Mouse (Mus musculus) hindbrain, embryonic 11.5 days (tissue): Measurements from ENCODE around the gene Vpreb2. TPM values are rescaled to one million over a fixed set of nuclear protein-coding genes. Genes with fewer than 3 reads are reported as not detected.
"Not testable (repeated sequence)": the region's sequence is repeated elsewhere in the genome, so short reads cannot be mapped to it uniquely, and the experiment has no call there.

Experiments
- ATAC-seq: fragments of 200-750 bp; cut with Nextera tagmentation; 2 replicates; pipeline ENCODE4 v1.8.0; 2017; ENCODE audit warnings: mild to moderate bottlenecking, moderate TSS enrichment, moderate library complexity; ENCODE audit not compliant: low FRiP score
- DNase-seq: peaks from one replicate; pipeline ENCODE4 v3.0.0-alpha.2; 2015; ENCODE audit warnings: low spot score
- H3K27ac ChIP-seq: fragments of 300-500 bp; sonication (generic); 2 replicates; pipeline ENCODE4 v1.5.1; 2014; ENCODE audit warnings: mild to moderate bottlenecking, low read depth, low read length
- H3K27me3 ChIP-seq: fragments of 300-500 bp; sonication (generic); 2 replicates; pipeline ENCODE4 v1.6.1; 2014; ENCODE audit warnings: mild to moderate bottlenecking, low read length, moderate library complexity, mixed read lengths; ENCODE audit not compliant: control insufficient read depth, insufficient read depth
- H3K36me3 ChIP-seq: fragments of 300-500 bp; sonication (generic); 2 replicates; pipeline ENCODE4 v1.6.1; 2014; ENCODE audit warnings: mild to moderate bottlenecking, low read length, moderate library complexity, mixed read lengths; ENCODE audit not compliant: control insufficient read depth, insufficient read depth
- H3K4me1 ChIP-seq: fragments of 300-500 bp; sonication (generic); replicated peaks from 2 replicates; pipeline ENCODE4 v1.6.1; 2014; ENCODE audit warnings: low read length, mixed read lengths; ENCODE audit not compliant: control insufficient read depth, insufficient read depth
- H3K4me2 ChIP-seq: fragments of 300-500 bp; sonication (generic); replicated peaks from 2 replicates; pipeline ENCODE4 v1.6.1; 2014; ENCODE audit warnings: mild to moderate bottlenecking, low read depth, low read length
- H3K4me3 ChIP-seq: fragments of 300-500 bp; sonication (generic); 2 replicates; pipeline ENCODE4 v1.5.1; 2014; ENCODE audit warnings: low read depth, low read length
- H3K9ac ChIP-seq: fragments of 300-500 bp; sonication (generic); 2 replicates; pipeline ENCODE4 v1.6.1; 2014; ENCODE audit warnings: low read depth, low read length
- H3K9me3 ChIP-seq: fragments of 300-500 bp; sonication (generic); 2 replicates; pipeline ENCODE4 v1.6.1; 2016; ENCODE audit warnings: low read length; ENCODE audit not compliant: control insufficient read depth
- WGBS: fragments of 180-500 bp; shearing (Covaris S2); extraction: QIAGEN DNeasy Blood & Tissue Kit; methylation state at CpG from one replicate; pipeline ENCODE4 v1.1.7; 2014; 5-methylcytosine and 5-hydroxymethylcytosine counted together
- polyA plus RNA-seq: library from polyadenylated mRNA; unstranded; fragments of >200 nt; fragmentation: Nextera tagmentation; extraction: Ambion mirVana; gene quantifications from 2 replicates; pipeline ENCODE4 v1.2.1, GENCODE M21; 2014

Vpreb2 gene
- polyA plus RNA-seq, 1 experiment from 2014 or later = not detected

- H3K36me3 ChIP-seq = no peaks in the 10 kb centered on the region
- no peaks in the 10 kb centered on the region for H3K4me1 ChIP-seq
- H3K4me2 ChIP-seq = no peak overlapping the region
- 60% methylated on average over 7 of the region's 7 CpGs for WGBS
- ATAC-seq (no peak), DNase-seq (no peak)
- H3K9me3 ChIP-seq = no peaks in the 10 kb centered on the region
- H3K27ac ChIP-seq = no peak overlapping the region
- H3K27me3 ChIP-seq = no peaks in the 10 kb centered on the region
- H3K9ac ChIP-seq = no peak overlapping the region
- no peak overlapping the region for H3K4me3 ChIP-seq
These were observed 35.0 kb upstream of the Vpreb2 start for GRCm38 (mm10) chr16:17945081-17945831.

- peak; percentile 93 for ATAC-seq
These were observed 30.8 kb upstream of the Vpreb2 start for GRCm38 (mm10) chr16:17949421-17949877.

GRCm38 (mm10) chr16:17950068-17950467, 30.2 kb upstream of the Vpreb2 start:
- DNase-seq (peak; percentile 31), ATAC-seq (no peak; the same call in 1 of the 2 replicates)
- Histone ChIP-seq H3K4me3 (no peak overlapping the region), H3K4me1 (no peaks in the 10 kb centered on the region), H3K36me3 (no peaks in the 10 kb centered on the region), H3K9me3 (no peaks in the 10 kb centered on the region), H3K4me2 (no peak overlapping the region), H3K27me3 (no peaks in the 10 kb centered on the region), H3K27ac (no peak overlapping the region), H3K9ac (no peak overlapping the region)
- WGBS = 45% methylated on average over 4 of the region's 4 CpGs

More at GRCm38 (mm10) chr16:17949421-17949877, 30.8 kb upstream of the Vpreb2 start:
- H3K9me3 ChIP-seq = no peaks in the 10 kb centered on the region
- H3K36me3 ChIP-seq = no peaks in the 10 kb centered on the region
- no peak overlapping the region for H3K9ac ChIP-seq
- H3K27me3 ChIP-seq = no peaks in the 10 kb centered on the region
- WGBS = 27% methylated on average over 2 of the region's 2 CpGs
- H3K4me2 ChIP-seq = no peak overlapping the region
- H3K4me3 ChIP-seq = no peak overlapping the region
- peak overlapping the region; percentile 64; the same call in 1 of the 2 replicates for H3K27ac ChIP-seq
- DNase-seq = peak; percentile 66
- no peaks in the 10 kb centered on the region for H3K4me1 ChIP-seq

GRCm38 (mm10) chr16:17951618-17952017, 28.6 kb upstream of the Vpreb2 start:
- 89% methylated on average over 3 of the region's 4 CpGs for WGBS
- Histone ChIP-seq H3K36me3 (no peaks in the 10 kb centered on the region), H3K27ac (no peak overlapping the region), H3K4me3 (no peak overlapping the region), H3K4me2 (no peak overlapping the region), H3K4me1 (no peaks in the 10 kb centered on the region), H3K27me3 (no peaks in the 10 kb centered on the region), H3K9me3 (no peaks in the 10 kb centered on the region), H3K9ac (no peak overlapping the region)
- DNase-seq (no peak), ATAC-seq (no peak)

- not testable (repeated sequence) for H3K27me3 ChIP-seq, ATAC-seq
- 98% methylated on average over 17 of the region's 17 CpGs for WGBS
These were observed 24.1 kb upstream of the Vpreb2 start for GRCm38 (mm10) chr16:17956052-17956638.

GRCm38 (mm10) chr16:17962091-17962490, 18.1 kb upstream of the Vpreb2 start:
- Histone ChIP-seq H3K9me3 (no peaks in the 10 kb centered on the region), H3K9ac (no peak overlapping the region), H3K36me3 (no peaks in the 10 kb centered on the region), H3K4me2 (no peak overlapping the region), H3K27ac (no peak overlapping the region), H3K4me1 (no peaks in the 10 kb centered on the region), H3K4me3 (no peak overlapping the region), H3K27me3 (no peaks in the 10 kb centered on the region)
- no peak for DNase-seq
- no peak for ATAC-seq
- 82% methylated on average over 7 of the region's 7 CpGs for WGBS

More at GRCm38 (mm10) chr16:17956052-17956638, 24.1 kb upstream of the Vpreb2 start:
- H3K36me3 ChIP-seq, H3K9ac ChIP-seq, H3K4me2 ChIP-seq, H3K27ac ChIP-seq, H3K4me1 ChIP-seq, H3K4me3 ChIP-seq, H3K9me3 ChIP-seq, DNase-seq: not testable (repeated sequence)

GRCm38 (mm10) chr16:17971853-17972252, 8.4 kb upstream of the Vpreb2 start:
- Histone ChIP-seq H3K4me2 (no peak overlapping the region), H3K9ac (no peak overlapping the region), H3K36me3 (no peaks in the 10 kb centered on the region), H3K27me3 (no peaks in the 10 kb centered on the region), H3K4me1 (no peaks in the 10 kb centered on the region), H3K27ac (no peak overlapping the region), H3K4me3 (no peak overlapping the region), H3K9me3 (no peaks in the 10 kb centered on the region)
- ATAC-seq (no peak), DNase-seq (no peak)
- WGBS = 74% methylated on average over 5 of the region's 5 CpGs

GRCm38 (mm10) chr16:17977840-17978239, 2.4 kb upstream of the Vpreb2 start:
- H3K4me3 ChIP-seq, DNase-seq, H3K9me3 ChIP-seq, H3K4me2 ChIP-seq, ATAC-seq, H3K27ac ChIP-seq, H3K9ac ChIP-seq, H3K27me3 ChIP-seq, H3K4me1 ChIP-seq, H3K36me3 ChIP-seq: not testable (repeated sequence)
- WGBS = 66% methylated on average over 7 of the region's 7 CpGs

- no peak overlapping the region for H3K4me2 ChIP-seq
- WGBS = 80% methylated on average over 2 of the region's 2 CpGs
- H3K9me3 ChIP-seq = no peaks in the 10 kb centered on the region
- no peak overlapping the region for H3K27ac ChIP-seq
- ATAC-seq (no peak), DNase-seq (no peak)
- H3K4me3 ChIP-seq = no peak overlapping the region
- no peaks in the 10 kb centered on the region for H3K27me3 ChIP-seq
- H3K4me1 ChIP-seq = no peaks in the 10 kb centered on the region
- no peak overlapping the region for H3K9ac ChIP-seq
- H3K36me3 ChIP-seq = no peaks in the 10 kb centered on the region
These were observed 3.0 kb downstream of the Vpreb2 start for GRCm38 (mm10) chr16:17983201-17983600.
